Mouse (Mus musculus) thymus, adult 2 months (tissue): ENCODE measurements around the gene Disc1. TPM values are rescaled to one million over a fixed set of nuclear protein-coding genes. Genes with fewer than 3 reads are reported as not detected.

Source experiments
- DNase-seq: peaks from one replicate; pipeline ENCODE4 v3.0.0; 2021
- H3K27ac ChIP-seq: fragments of 200-500 bp; 2 replicates; pipeline ENCODE4 v1.5.1; 2012; ENCODE audit warnings: low read length, control low read depth; ENCODE audit not compliant: control insufficient read depth, insufficient read depth
- H3K27me3 ChIP-seq: fragments of 200-500 bp; 2 replicates; pipeline ENCODE4 v1.6.1; 2012; ENCODE audit warnings: mild to moderate bottlenecking, low read length, moderate library complexity, mixed read lengths; ENCODE audit not compliant: control insufficient read depth, insufficient read depth
- H3K36me3 ChIP-seq: fragments of 200-500 bp; 2 replicates; pipeline ENCODE4 v1.6.1; 2012; ENCODE audit warnings: mild to moderate bottlenecking, low read length, moderate library complexity; ENCODE audit not compliant: control insufficient read depth, insufficient read depth
- H3K4me1 ChIP-seq: fragments of 200-500 bp; replicated peaks from 2 replicates; pipeline ENCODE4 v1.6.1; 2012; ENCODE audit warnings: low read length; ENCODE audit not compliant: control insufficient read depth, insufficient read depth
- H3K4me3 ChIP-seq: fragments of 200-500 bp; 2 replicates; pipeline ENCODE4 v1.5.1; 2012; ENCODE audit warnings: mild to moderate bottlenecking, low read length, control low read depth, moderate library complexity; ENCODE audit not compliant: control insufficient read depth, insufficient read depth
- CTCF ChIP-seq: fragments of 200-500 bp; IDR thresholded peaks from 2 replicates; pipeline ENCODE4 v1.5.1; 2012; ENCODE audit warnings: mild to moderate bottlenecking, control low read depth, low read length, moderate library complexity, borderline replicate concordance; ENCODE audit not compliant: control insufficient read depth, poor library complexity, insufficient read depth; ENCODE audit errors: extremely low read depth
- POLR2A ChIP-seq: fragments of 200-500 bp; IDR thresholded peaks from 2 replicates; pipeline ENCODE4 v1.6.1; 2012; ENCODE audit warnings: mild to moderate bottlenecking, low read length, control low read depth, moderate library complexity; ENCODE audit not compliant: control insufficient read depth, poor library complexity, insufficient read depth; ENCODE audit errors: extremely low read depth
- WGBS: fragments of 180-500 bp; shearing (Covaris S2); methylation state at CpG from one replicate; pipeline ENCODE4 v1.1.7; 2018; 5-methylcytosine and 5-hydroxymethylcytosine counted together
- polyA plus RNA-seq: library from polyadenylated mRNA; depleted of rRNA; stranded (reverse); fragments of >200 nt; gene quantifications from 2 replicates; pipeline ENCODE4 v1.2.3, GENCODE M21; 2012

Disc1 gene
- polyA plus RNA-seq, 1 experiment = 0.74 TPM

GRCm38 (mm10) chr8:125193701-125194100 is 139.7 kb downstream of the Disc1 start:
- no peaks in the 10 kb centered on the region for H3K36me3 ChIP-seq
- H3K27me3 ChIP-seq = no peaks in the 10 kb centered on the region
- TF ChIP-seq POLR2A (no peak), CTCF (no peak)
- 94% methylated on average over 5 of the region's 5 CpGs for WGBS
- no peak overlapping the region for H3K4me3 ChIP-seq
- DNase-seq = no peak
- H3K4me1 ChIP-seq = no peaks in the 10 kb centered on the region
- H3K27ac ChIP-seq = no peak overlapping the region

- WGBS = 80% methylated on average over 9 of the region's 9 CpGs
- no peak for DNase-seq
- Histone ChIP-seq H3K4me3 (no peak overlapping the region), H3K27ac (no peak overlapping the region), H3K4me1 (no peaks in the 10 kb centered on the region), H3K27me3 (no peaks in the 10 kb centered on the region), H3K36me3 (no peaks in the 10 kb centered on the region)
- TF ChIP-seq CTCF = no peak
- TF ChIP-seq POLR2A = no peak
Measured at GRCm38 (mm10) chr8:125195121-125195520, 141.1 kb downstream of the Disc1 start.

GRCm38 (mm10) chr8:125196573-125197094 is 142.6 kb downstream of the Disc1 start:
- 97% methylated on average over 14 of the region's 14 CpGs for WGBS
- no peak overlapping the region for H3K27ac ChIP-seq
- H3K4me1 ChIP-seq = no peaks in the 10 kb centered on the region
- no peak for TF ChIP-seq CTCF
- no peak for TF ChIP-seq POLR2A
- no peaks in the 10 kb centered on the region for H3K36me3 ChIP-seq
- H3K4me3 ChIP-seq = no peak overlapping the region
- DNase-seq = no peak
- H3K27me3 ChIP-seq = no peaks in the 10 kb centered on the region

- no peaks in the 10 kb centered on the region for H3K4me1 ChIP-seq
- no peak for DNase-seq
- TF ChIP-seq CTCF (no peak), POLR2A (no peak)
- 88% methylated on average over 7 of the region's 7 CpGs for WGBS
- H3K4me3 ChIP-seq = no peak overlapping the region
- no peaks in the 10 kb centered on the region for H3K36me3 ChIP-seq
- no peaks in the 10 kb centered on the region for H3K27me3 ChIP-seq
- H3K27ac ChIP-seq = no peak overlapping the region
Measured at GRCm38 (mm10) chr8:125197341-125198002, 143.5 kb downstream of the Disc1 start.

- WGBS = 75% methylated on average over 9 of the region's 9 CpGs
- no peaks in the 10 kb centered on the region for H3K27me3 ChIP-seq
- H3K4me1 ChIP-seq = no peaks in the 10 kb centered on the region
- no peak overlapping the region for H3K27ac ChIP-seq
- no peak for DNase-seq
- H3K36me3 ChIP-seq = no peaks in the 10 kb centered on the region
- H3K4me3 ChIP-seq = no peak overlapping the region
- TF ChIP-seq CTCF (no peak), POLR2A (no peak)
Measured at GRCm38 (mm10) chr8:125198420-125199196, 144.6 kb downstream of the Disc1 start.

- TF ChIP-seq POLR2A (no peak), CTCF (no peak)
- H3K4me1 ChIP-seq = no peaks in the 10 kb centered on the region
- DNase-seq = no peak
- H3K27ac ChIP-seq = no peak overlapping the region
- H3K4me3 ChIP-seq = no peak overlapping the region
- H3K27me3 ChIP-seq = no peaks in the 10 kb centered on the region
- H3K36me3 ChIP-seq = no peaks in the 10 kb centered on the region
- 73% methylated on average over 16 of the region's 16 CpGs for WGBS
Measured at GRCm38 (mm10) chr8:125199197-125199939, 145.4 kb downstream of the Disc1 start.
